Mouse (Mus musculus): ENCODE data around the gene Atl1.

GRCm38 (mm10) chr12:69947502-69947901, 55.1 kb downstream of the Atl1 start:
- TF ChIP-seq CTCF (IDR thresholded peaks at IDR 0.05; ENCODE audit: low read depth) = no peak
- TF ChIP-seq EP300 (IDR thresholded peaks at IDR 0.05; ENCODE audit: low read depth) = no peak

Measured in liver, embryonic 14.5 days (tissue).